Mouse (Mus musculus) heart, postnatal 10 days (tissue): Measurements from ENCODE around the gene Reln. TPM values are rescaled to one million over a fixed set of nuclear protein-coding genes. Genes with fewer than 3 reads are reported as not detected.

Experiments used
- DNase-seq, 2 experiments: peaks; one replicate each; pipeline ENCODE4 v3.0.0; 2021
- intact Hi-C: fragments of 180-260 bp; cut with DNase I; formaldehyde crosslinking; loops from one replicate; pipeline ENCODE4 v1.15.1; 2025
- total RNA-seq, 2 experiments: library from RNA; stranded (reverse); gene quantifications; 2 replicates each; pipeline ENCODE4 v1.2.3; 2021

The Reln gene
- total RNA-seq, 2 experiments from 2014 or later = 3.2 to 3.8 TPM

DNA sequence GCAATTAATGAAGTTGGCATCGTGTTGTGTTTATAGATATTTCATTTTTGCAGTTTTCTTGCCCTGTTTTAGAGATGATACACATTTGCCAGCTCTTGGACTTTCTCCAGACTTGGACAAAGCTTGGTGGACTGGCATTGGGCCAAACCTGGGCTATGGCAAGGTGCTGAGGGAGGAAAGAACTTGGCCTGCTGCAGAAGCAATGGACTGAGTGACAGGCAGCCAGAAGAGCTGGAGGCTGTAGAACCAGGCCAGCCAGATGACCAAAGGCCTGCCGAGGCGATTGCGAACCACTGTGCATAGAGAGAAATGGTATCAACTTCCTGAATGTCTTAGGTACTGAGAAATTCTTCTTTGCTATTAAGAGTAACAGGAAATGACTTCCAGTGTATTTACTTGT, 318.8 kb downstream of the Reln start:
- intact Hi-C loops = no loop called here

GRCm38 (mm10) chr5:22024108-22024507, 320.4 kb downstream of the Reln start:
- no peak for DNase-seq
- intact Hi-C loops = no loop called here

More for the DNA sequence above, 318.8 kb downstream of the Reln start:
- DNase-seq = no peak

- intact Hi-C loops = no loop called here
- DNase-seq = no peak
Observed at GRCm38 (mm10) chr5:22017896-22018295, 326.6 kb downstream of the Reln start.

DNA sequence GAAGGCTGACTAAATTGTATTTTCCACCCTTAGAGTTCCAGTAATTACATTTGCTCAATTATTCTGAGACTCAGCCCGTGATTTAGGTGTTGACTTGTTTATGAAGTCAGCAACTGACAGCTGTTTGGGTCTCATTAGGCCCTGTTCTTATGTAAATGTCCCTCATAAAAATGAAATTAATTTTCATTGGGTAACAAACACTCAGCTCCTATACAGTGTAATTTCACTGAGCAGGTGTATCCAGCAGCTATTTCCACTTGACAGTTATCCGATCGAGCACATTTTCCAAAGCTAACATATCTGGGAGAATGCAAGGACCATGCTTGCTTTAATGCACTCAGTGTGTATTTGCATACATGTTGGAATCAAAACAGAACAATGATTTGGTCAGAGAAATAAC, 330.0 kb downstream of the Reln start:
- intact Hi-C loops = no loop called here
- DNase-seq = no peak

DNA sequence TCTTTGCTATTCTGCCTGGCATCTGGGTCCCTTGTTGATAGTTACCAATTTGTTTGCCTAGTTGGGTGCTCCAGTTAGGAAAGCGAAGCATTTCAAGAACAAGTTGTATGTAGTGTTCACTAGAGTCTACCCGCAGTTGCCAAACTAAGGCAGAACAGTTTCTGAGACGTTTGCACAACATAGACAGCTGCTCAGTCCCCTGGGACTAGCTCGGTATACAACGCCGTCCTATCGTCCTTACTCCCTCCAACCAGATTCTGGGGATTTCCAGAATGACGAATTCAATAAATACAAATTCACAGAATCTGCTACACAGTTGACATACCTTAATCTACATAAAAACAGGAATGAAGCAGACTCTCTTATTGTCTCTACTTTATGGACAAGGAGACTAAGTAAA, 335.4 kb downstream of the Reln start:
- intact Hi-C loops = no loop called here
- no peak for DNase-seq

GRCm38 (mm10) chr5:22007304-22008059, 337.0 kb downstream of the Reln start:
- no peak for DNase-seq
- intact Hi-C loops = no loop called here

- DNase-seq = no peak
- intact Hi-C loops = no loop called here
Observed at GRCm38 (mm10) chr5:22003858-22004257, 340.6 kb downstream of the Reln start.

GRCm38 (mm10) chr5:21987711-21988110, 356.8 kb downstream of the Reln start:
- intact Hi-C loops = loop anchor here (2.0 to 5.0 kb wide), 2 partner anchors 340 to 523 kb away; no protein-coding TSS in a partner anchor
- DNase-seq = no peak

DNA sequence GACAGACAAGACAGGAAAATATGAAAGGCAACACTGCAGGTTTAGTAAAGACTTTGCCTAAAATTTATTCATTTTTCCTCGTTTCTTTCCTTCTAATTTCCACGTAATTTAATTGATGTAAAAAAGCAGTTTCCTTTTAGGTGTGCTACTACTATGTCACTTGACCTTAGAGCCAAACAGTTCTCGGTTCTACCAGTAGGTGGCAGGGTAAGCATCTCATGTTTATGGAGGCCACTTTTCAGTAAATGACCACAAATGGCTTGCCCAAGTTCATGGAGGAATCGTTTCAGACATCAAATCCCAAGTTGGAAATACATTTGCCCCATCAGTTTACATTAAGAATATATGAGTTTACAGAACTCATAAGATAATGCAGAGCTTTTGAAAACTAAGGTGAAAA, 358.2 kb downstream of the Reln start:
- intact Hi-C loops = loop anchor here (2.0 to 5.0 kb wide), 2 partner anchors 341 to 524 kb away; no protein-coding TSS in a partner anchor
- DNase-seq = peak; percentile 45 to 71

DNA sequence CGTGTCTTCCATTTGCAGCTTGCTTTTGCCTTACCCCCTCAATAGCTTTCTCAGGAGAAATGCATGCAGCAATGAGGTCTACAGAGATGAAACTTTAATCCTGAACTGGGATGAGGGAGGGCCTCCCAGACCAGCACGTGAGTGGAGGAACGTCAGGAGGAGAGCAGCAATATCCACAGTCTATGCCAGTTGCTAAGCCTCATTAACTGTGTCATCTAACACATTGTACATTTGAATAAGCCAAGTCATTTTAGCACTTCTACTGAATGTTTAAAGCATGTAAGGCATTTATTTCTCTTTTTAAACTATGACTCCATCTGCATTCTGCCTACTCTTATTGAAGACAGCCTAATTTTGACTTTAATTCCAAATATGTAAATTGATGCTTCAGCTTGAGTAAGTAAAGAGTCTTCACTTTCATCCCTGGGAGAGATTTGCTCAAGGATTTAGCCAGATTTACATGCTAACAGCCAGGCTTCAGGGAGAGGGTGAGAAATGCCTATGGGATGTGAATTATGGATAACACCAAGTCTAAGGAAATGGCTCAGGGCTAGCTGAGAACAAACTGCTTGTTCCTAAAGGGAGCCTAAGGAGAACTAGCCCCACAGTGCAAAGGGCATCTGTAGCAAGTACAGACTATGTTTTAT, 361.4 kb downstream of the Reln start:
- intact Hi-C loops = no loop called here
- DNase-seq = no peak

DNA sequence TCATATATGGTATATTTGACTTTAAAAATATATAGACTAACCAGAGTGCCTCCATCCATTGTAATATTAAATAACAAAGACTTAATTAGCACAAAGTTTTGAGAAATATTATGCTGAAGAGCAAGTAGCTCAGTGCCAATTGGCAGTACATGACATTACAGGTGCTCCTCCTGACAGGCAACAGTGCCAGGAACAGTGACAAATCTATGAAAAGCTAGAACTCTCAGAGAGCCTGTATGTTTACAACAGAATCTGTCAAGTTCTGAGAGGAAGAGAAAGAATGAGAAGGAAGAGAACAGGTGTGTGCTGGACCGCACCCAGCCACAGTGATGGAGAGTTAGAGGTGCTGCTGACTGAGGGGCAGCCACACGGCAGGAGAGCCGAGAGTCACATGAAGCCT, 363.3 kb downstream of the Reln start:
- intact Hi-C loops = no loop called here
- DNase-seq = no peak

DNA sequence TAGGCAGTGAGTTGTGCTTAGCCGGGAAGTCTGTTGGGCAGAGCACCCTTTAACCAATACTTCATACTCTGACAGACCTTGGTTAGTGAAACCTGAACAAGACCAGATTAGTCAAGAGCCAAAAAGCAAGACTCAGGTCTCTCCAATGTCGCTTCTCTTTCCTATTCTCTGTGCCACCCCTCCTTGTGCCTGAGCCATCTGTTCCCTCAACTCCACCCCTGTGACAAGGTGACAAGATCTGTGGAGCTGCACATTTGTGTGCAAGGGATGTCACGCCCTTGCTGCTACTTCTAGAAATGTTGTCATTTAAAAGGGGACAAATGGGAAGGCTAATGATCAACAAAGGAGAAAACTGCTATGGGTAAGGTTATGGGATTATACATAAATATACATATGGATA, 364.0 kb downstream of the Reln start:
- intact Hi-C loops = no loop called here
- DNase-seq = no peak

DNA sequence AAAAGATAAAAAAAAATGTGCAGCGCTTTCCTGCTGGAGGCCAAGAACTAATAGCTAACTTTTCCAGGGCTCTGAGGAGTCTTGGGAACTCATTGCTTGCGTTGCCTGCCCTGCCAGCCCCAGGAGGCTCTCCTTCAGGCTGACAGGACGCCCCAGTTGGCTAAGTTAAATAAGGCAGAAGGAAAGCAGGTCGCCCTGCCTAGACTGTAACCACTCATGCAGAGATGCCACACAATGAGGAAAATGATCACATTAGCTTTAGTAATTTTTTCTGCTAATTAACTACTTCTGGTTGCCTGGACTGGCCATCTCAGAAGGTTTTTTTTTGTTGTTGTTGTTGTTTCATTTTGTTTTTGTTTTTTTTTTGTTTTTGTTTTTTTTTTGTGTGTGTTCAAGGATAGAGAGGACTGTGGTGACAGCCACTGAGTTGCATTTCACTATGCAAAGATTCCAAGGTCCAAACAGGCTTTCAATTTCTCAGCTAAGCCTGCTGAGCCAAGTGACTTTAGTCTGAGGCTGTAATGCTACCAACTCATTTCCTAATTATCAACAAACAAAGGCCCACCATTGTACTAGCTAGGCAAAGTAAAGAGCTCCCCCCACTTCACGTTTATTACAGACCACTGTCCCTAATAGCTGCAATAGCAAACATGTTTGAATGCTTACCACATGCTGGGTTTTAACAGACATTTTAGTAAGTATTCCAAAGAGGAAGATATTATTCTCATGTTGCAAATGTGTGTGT, 371.1 kb downstream of the Reln start:
- intact Hi-C loops = no loop called here
- DNase-seq = no peak

- intact Hi-C loops = no loop called here
- DNase-seq = no peak
Observed at GRCm38 (mm10) chr5:21961796-21962195, 382.7 kb downstream of the Reln start.

DNA sequence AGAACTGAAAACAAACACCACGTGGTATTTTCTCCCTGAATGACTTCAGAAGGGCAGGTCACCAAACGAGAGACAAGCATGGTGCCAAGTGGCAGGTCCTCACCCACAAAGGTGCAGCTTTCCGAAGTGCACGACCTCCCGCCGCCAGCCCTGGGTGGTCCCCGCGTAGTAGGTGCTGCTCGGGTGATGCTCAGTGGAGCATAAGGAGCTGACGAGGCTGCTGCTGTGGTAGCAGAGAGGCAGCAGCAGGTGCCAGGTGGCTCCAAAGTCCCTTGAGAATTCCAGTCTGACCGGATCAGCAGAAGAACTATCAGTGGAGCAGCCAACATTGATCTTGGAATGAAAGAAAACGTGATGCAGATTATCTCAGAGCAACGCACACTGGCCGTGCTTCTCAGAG, 384.4 kb downstream of the Reln start:
- no peak for DNase-seq
- intact Hi-C loops = no loop called here

DNA sequence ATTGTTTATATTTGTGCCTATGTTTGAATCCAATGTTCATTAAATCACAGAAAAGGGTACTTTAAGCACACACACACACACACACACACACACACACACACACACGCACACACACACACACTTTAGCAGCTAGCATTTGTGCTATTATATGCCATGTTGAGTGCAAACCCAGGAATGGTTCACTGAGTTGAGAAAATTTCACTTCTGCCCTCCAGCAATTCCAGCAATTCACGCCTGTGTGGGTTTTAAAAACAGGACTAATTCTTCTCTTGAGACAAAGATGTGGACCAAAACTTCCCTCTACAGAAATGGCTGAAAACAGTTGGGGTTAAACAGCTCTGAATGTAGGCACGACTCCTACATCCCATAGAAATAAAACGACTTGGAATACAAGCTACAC, 386.9 kb downstream of the Reln start:
- DNase-seq = no peak

DNA sequence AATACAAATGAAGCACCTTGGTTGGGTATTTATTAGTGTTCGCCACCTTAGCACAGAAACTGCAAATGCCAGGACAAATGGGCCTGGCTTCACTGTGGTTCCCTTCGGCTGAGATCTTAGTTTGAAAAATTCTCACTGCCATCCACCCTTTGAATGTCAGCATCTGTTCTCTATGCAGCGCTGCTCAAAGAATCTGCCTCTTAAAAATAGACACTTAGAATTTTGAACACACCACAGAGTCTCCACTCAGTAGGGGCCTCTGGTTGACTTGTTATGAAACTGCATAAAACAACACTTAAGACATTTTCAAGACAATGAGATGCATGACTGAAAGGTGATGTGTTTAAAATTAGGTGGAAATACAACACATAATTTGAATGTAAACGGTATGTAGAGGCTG, 387.4 kb downstream of the Reln start:
- DNase-seq = no peak
- intact Hi-C loops = no loop called here

More for the DNA sequence above, 386.9 kb downstream of the Reln start:
- intact Hi-C loops = no loop called here

DNA sequence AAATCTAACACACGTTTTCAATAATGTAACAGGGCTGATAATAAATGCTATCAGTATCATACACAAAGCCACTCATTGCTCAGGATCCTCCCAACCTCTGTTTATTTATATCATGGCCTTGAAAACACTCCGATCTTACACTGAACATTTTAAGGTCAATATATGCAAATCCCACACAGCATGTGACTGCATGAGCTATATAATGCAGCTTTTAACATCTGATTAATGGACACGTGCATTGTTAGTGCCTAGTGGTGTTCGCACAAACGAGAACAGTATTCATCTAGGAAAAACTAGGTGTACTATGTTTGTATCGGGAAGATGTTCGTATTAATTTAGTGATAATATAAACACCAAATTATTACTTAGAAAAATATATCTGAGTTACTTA, 395.0 kb downstream of the Reln start:
- intact Hi-C loops = no loop called here
- no peak for DNase-seq

- DNase-seq = peak; percentile 4 to 7
- intact Hi-C loops = no loop called here
Observed at GRCm38 (mm10) chr5:21948736-21949506, 395.6 kb downstream of the Reln start.

DNA sequence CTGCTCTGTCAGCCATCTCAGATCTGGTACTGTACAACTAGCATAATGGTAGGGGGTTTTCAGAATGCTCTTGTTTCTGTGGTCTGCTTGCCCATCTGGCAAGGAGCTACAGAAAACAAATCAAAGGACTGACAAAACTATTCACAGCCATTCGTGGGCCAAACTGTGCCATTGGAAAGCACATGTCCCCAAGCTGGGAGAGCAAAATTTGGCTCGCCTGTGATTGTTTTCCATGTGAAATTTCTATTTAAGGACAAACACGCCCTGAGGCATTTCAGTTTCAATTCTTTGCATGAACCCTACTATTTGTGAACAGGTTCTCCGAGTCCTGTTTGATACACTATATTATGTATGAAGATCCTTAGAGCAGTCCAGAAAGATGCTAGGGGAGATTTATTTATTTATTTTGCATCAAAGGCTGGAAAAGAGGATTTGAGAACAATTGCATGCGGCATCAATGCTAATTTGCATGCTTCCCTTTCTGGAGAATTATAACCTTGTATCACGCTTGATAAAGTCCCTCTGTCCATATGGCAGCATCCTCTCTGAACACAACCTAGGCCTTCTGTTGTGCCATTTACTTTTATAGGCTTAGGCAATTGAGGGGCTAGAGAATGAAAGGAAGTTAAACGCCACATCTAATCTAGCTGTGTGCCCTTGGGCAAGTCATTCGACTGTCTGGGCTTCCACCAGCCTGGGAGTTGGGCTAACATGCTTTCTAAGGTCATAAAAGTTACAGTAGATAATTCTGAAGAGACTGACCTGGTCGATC, 396.7 kb downstream of the Reln start:
- intact Hi-C loops = no loop called here
- DNase-seq = no peak
